Mouse (Mus musculus): ENCODE results near the gene Gm6020.
"Not testable (repeated sequence)": the region's sequence is repeated elsewhere in the genome, so short reads cannot be mapped to it uniquely, and the experiment has no call there.

Gene Gm6020

DNA sequence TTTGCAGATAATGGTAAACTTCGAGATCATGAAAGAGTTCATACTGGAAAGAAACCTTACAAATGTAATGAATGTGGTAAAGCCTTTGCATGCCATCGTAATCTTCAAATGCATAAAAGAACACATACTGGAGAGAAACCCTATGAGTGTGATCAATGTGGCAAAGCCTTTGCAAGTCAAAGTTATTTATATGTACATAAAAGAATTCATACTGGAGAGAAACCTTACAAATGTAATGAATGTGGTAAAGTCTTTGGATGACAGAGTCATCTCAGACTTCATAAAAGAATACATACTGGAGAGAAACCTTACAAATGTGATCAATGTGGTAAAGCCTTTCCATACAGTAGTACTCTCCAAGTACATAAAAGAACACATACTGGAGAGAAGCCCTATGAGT lies at the start of gene Gm6020:
Gene Gm6020, plus strand, starts transcription at position 301 of the 400 bp plus-strand sequence.
- in situ Hi-C loops (cut with MboI, MseI): not testable (repeated sequence)

DNA sequence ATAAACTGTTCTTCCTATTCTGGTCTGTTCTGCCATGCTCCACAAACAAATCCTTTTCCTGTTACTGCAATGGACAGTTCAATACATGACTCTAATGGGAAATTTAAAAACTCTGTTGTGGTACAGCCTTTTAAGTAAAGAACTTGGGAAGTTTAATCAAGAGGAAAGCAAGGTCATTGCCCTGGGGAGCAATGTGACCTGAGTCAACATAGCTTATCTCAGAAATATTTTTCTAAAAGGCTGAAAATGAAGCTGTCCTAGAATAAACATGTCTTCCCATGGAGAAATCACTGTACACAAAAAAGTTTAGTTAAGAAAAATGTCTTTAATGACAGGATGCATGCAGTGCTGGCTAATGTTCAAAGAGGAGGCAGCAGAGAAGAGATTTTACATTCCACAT lies 45.0 kb upstream of the Gm6020 start:
- in situ Hi-C loops (cut with MboI, MseI): no loop called here

DNA sequence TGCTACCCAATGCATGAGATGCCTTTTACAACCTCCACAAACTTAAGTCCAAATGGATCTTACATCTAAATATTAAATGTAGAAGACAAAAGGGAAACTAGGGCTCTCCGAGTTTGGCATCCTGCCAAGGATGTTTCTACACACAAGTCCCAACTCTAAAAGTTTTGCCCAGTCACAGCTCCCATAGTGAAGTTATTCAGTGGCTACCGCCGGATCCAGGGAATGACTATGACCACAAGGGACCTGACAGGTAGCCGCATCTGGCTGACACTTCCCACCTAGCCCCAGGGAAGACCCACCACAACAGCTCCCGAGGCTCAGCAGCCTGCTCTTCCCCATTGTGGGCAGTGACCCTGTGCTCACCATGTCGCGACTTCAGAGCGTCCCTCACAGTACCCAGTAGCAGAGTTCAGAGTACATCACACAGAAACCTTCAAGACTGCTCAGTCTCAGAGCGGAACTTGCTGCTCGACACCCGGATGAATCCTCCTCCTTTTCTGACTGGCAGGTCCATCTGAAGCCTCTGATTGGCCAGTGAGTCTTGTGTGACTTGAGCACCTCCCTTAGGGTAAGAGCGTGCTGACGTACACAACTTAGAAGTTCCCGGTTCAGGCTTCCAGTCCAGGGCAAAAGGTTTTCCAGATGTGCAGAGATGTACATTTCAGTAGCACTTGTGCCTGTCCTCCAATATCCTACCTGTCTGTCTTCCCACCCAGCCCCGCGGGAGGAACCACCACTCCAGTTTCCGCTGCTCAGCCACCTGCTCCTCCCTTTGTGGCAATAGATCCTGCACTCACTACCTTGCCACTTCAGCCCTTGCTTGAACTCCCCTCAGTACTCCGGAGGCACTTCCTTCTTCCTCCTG lies 43.1 kb upstream of the Gm6020 start, which contains the start of gene Zfp950:
Gene Zfp950, minus strand, starts transcription at position 499 of the 865 bp plus-strand sequence.
- in situ Hi-C loops (cut with MboI, MseI): no loop called here

DNA sequence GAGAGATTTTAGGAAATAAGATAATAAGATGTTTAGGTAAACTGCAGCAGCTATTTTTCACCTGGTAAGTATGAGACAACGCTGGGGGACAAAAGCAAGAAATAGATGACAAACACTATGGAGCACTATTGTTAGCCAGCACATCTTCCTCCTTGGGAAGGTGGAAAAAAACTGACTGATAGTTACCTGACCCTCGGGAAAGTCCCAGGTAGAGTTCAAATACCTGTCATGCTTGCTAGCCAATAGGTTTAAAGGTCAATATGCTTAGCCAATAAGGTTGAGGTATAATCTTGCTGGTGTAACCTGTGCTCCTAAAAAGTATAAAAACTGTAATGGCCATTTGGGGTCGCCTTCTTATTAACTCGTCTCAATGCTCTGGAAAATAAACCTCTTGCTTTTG lies 42.4 kb upstream of the Gm6020 start:
- in situ Hi-C loops (cut with MboI, MseI): no loop called here

DNA sequence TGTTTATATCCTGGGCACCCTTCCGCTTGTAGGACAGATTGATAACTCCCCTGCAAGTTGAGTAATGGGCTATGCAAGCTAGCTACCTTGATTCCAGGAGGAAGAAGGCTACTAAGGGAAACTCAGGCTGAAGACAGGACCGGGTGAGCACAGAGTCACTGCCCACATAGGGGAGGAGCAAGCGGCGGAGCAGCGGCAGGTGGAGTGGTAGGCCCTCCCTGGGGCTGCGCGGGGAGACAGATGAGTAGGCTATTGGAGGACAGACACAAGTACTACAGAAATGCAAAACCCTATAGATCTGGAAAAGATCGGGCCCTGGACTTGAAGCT lies 32.4 kb upstream of the Gm6020 start:
- in situ Hi-C loops (cut with MboI, MseI): loop anchor here (5.0 kb wide), 1 partner anchor 81 kb away; no protein-coding TSS in a partner anchor

DNA sequence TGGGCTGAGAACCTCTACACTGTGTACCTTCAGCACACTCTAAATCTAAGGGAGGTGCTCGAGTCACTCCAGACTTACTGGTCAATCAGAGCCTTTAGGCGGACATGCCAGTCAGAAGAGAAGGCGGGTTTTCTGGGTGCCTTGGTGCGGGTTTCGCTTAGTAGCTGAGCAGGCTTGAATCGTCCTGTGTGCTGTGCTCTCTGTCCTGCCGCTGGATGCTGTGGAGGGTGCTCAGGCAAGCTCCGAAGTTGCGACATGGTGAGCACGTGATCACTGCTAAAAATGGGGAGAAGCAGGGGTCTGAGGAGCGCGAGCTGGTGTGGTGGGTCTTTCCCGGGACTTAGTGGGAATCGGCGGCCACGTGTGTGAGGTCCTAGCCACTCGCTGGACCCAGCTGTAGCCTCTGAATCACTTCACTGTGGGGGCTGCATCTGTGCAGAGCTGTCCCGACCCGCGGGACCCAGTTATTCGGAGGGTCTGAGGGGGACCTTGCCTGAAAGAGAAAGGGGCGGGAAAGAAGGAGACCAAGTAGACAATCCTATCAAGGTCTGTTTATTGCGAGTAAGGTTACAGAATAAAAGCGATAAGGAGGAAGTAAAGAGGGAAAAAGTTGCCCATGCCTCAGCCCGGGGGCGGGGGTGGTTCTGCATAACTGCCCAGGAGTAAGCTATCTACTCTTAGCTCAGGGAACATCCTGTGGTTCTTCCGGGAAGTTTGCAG lies 31.8 kb upstream of the Gm6020 start:
- in situ Hi-C loops (cut with MboI, MseI): loop anchor here (5.0 kb wide), 1 partner anchor 80 kb away; no protein-coding TSS in a partner anchor

DNA sequence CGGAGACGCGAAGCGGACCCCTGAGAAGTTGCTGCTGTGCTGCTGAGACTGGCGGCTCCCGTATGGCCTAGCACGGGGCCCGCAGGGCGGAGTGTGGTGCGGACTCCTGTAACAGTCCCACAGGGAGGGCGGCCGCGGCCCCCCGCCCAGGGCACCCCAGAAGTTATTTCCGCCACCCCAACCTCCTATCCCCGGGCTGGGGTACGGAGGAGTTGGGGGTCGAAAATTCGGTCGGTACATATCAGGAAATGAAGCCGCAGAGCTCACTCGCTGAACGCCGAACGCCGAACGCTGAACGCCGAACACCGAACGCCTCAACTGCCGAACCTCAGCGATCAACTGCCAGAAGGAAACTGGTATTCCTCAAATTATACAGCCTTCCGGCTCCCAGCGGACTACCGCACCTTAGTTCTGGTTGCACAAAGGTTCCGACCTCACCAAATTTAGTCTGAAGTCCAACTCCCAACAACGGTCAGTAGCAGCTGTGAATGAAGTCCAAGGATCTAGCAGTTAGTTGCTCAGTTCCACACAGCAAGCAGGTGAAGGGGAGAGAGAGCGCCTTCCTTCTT lies 7.8 kb upstream of the Gm6020 start, which contains the start of gene Gm7102:
Gene Gm7102, minus strand, starts transcription at position 554 of the 569 bp plus-strand sequence.
- in situ Hi-C loops (cut with MboI, MseI): no loop called here

DNA sequence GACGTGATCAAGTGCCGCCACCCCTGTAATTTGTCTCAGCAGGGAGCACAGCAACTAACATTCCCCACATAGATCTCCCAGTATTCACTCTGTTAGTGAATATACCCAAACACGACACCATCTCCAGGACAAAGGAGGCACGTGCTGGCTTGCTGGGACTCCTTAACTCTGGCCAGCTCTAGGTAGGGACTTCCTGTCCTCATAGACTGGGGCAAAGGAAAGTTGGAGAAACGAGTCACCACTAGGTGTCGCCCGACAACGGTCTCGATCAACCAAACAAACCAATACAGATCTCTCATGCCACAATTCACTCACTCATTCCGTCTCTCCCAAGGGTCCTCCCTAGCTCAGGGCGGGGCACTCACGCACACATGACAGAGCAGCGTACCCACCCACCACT lies 15.6 kb downstream of the Gm6020 start:
- in situ Hi-C loops (cut with MboI, MseI): no loop called here

DNA sequence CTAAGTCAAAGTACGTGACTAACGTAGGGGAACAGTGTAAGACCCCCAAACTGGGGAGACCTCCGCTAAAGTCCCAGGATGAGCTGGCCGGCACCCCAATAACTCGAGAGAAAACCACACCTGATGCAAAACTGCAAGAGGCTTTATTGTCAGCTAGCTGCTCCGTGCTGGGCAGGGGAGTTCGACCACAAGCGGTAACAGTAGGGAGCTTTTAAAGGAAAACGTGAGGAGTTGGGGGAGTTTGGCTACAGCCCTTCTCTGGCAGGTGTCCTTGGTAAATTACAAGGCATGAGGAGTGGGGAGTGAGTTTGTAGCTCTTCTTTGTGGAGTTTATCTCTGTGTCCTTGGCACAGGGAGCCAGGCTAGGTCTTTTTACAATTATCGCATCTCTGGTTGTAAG lies 16.1 kb downstream of the Gm6020 start:
- in situ Hi-C loops (cut with MboI, MseI): no loop called here

DNA sequence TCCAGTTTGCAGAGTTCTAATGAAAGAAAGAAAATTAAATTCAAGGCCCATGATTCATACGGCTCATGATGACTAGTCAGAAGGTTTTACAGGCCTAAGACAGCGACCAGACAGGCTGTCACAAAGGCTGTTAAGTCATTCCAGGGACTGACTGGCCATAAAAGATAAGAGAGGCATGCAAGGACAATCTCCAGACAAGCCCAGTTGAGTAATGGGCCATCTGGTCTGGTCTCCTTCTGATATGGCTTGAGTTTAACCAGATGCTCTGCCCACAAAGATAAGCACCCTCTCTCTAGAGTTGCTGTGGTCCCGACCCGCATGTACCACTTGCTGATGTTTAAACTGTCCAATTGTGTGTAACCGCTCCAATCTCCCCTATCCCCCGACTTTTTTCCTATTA lies 23.8 kb downstream of the Gm6020 start:
- in situ Hi-C loops (cut with MboI, MseI): not testable (repeated sequence)

DNA sequence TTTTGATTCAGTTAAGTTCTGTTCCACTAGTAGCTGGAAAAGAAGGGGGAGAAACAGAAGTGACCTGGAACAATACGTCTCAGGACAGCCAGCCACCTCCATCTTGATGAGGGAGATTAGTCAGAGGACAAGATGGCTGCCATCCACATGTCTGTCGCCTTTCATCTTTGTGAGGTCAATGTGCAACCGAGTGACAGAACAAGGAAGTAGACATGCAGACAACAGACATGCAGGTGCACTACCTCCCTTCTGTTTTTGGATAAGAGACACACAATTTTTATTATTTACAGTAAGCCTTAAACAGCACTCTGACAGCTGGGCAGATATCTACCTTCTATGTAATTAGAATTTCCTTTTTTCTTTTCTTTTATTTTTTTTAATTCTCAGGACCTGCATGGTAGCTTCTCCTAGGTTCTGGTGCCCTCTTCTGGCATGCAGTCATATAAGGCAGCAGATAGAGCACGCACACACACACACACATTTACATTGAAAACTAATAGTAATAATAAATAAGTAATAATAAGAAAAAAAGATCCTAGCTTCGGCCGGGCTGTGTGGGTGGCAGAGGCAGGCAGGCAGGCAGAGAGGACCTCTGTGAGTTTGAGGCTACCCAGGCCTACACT lies 40.1 kb downstream of the Gm6020 start:
- in situ Hi-C loops (cut with MboI, MseI): loop anchor here (5.0 kb wide), 1 partner anchor 38 kb away; no protein-coding TSS in a partner anchor

DNA sequence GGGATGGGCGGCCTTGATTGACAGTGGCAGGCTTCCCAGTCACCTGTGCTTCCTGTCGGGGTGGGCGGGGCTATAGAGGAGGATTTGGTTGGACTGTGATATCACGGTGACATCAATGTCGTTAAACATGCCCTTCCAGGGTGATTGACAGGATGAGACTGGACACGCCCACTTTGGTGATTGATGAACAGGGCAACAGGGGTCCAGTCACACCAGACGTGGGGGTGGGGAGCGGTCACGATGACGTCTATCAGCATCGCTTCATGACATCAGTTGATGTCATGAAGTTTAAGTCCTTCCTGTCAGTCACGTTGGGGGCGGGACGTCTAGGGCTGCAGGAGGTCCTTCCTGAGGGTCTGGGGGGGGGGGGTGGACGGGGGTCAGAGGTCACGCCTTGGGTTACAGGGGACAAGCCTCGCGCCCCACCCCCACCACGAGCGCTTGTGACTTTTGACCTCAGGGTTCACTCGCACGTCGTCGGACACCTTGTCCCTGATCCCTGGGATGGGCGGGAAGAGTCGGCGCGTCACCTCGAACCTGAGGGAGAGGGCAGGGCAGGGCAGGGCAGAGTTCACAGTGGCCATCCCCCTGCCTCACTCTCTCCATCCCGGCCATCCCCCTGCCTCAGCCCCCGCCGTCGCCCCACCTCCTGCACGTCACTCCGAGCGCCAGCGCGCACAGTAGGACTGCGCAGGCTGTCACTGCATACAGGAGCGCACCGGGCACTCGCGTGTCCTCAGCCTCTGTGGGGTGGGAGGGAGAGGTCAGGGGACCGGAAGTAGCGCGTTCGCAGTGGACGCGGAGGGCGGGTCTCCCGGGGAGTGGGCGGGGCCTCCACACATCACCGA lies 41.2 kb downstream of the Gm6020 start:
- in situ Hi-C loops (cut with MboI, MseI): loop anchor here (5.0 kb wide), 1 partner anchor 37 kb away; no protein-coding TSS in a partner anchor

DNA sequence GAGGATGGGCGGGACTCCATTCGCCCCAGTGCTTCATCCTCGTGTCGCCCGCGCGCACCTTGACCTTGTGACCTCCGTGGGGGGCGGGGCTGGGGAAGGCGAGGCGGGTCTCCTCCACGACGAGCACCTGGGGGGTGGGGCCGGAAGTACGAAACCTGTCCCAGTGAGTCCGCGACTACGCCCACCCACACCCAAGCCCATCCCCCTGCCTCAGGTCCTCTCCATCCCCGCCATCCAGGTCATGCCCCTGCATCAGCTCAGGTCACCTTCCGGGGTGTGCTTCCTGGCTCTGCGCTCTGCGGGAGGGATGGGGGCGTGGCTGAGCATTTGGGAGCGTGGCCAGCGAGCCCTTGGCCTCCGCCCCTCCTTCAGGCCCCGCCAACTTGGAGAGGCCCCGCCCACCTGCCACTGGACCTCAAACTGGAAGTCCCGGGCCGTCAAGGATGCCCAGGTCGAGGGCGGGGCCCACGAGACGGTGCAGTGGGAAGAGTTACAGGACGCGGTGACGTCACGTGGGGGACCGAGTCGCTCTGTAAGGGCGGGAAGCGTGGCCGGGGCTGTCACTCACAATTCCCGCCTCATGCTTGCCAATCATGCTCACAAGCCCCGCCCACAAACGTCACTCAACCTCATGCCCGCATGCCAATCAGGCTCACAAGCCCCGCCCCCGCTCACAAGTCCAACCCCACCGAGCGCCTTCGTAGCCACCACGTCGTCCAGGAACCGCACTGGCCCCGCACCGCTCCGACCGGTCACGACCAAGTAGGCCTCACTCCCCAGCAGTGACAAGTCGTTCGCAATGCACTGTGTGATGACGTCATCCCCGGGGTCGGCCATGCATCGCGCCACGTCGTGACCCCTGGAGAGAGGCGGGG lies 42.1 kb downstream of the Gm6020 start:
- in situ Hi-C loops (cut with MboI, MseI): no loop called here

DNA sequence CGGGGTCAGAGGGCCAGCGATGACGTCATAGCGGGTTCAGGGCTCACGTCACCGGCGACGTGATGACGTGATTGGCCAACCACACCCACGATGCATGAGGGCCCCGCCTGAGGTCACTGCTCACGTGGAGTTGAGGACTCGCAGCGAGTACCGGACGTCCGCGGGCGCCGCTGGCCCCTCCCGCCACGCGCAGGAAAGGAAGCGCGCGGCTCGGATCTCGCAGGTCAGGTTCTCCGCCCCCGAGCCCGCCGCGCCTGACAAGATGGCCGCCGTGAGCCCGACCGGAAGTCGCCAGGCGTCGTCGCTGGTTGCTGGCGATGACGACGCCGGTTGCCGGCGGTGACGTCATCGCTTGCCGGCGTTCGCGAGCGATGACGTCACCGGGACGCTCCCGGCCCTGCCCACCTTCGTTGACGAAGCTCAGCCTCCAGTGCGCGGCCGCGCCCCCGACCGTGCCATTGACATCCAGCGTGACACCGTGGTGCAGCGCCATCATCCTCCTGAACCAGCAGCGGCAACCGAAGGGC lies 42.8 kb downstream of the Gm6020 start:
- in situ Hi-C loops (cut with MboI, MseI): no loop called here

DNA sequence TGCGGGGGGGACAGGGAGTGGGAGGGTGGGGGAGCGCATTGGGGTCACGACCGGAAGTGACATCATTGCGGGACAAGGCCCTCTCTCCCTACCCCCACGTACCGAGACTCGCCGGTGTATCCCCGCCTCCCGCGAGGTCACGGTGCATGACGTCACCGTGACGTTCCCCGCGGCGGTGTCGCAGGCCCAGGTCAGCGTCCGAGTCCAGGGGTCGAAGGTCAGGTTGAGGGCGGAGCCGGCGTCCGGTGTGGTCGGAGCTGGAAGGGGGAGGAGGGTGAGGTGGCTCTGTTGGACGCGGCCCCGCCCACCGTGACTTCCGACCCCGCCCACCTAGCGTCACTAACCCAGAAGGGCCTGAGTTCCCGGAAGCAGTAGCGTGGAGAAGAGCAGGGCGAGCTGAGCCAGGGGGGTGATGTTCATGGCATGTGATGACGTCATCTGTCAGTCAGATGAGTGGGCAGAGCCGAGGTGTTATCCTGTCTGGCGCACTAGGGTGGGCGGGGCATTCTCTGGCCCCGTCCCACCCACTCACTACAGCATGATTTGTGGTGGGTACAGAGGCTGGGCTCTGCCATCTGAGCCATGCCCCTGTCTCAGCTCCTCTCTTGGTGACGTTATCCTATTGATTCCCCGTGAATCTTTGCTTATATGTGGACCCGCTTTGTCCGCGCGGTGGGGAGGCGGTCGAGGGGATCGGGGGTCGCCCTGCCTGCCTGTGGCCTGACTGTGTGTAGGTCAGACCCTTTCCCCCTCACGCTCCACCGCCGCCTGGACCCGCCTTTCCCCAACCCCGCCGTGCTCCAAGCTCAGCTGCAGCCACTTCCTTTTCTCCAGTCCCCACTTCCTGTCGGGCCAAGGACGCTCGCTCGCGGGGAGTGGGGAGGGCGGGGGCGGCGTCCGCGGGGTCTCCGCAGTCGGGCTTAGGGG lies 43.5 kb downstream of the Gm6020 start:
- in situ Hi-C loops (cut with MboI, MseI): no loop called here

DNA sequence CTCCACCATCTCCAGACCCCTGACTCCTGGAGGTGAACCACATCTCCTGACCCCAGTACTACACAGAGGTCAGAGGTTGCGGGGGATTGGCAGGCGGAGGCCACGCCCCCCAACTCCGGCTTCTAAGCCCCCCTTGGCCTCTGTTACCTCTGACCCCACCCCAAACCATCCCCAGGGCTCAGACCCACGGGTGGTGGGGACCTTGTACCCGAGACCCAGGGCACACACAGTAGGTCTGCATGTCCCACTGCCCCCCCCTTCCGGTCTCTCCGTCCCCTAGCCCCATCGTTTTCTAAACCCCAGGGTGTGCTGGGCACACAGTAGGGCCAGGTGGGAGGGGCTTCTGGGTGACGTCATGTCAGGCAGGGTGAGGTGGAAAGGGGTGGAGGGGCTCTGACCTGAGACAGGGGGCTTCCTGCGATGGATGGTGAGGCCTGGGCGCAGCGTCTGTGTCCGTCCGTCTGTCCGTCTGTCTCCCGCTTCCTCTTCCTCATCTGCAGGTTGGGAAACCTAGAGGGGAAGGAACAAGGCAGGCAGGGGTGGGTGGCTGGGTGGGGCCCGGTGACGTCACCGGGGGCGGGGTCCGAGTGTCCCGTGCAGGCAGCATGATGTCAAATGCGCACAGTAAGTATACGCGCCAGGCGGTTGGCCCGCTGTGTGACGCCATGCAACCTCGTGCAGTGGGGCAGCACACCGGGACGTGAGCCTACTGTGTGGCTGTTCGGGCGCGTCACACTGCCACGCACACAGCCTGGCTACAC lies 44.4 kb downstream of the Gm6020 start, which contains the start of gene Csf2ra:
Gene Csf2ra, minus strand, starts transcription at position 489 of the 761 bp plus-strand sequence.
- in situ Hi-C loops (cut with MboI, MseI): no loop called here
